ENCODE assay signal across 8 mouse cellular contexts in genomic region chr10:79745898-79746773, GRCm38 (mm10). TPM values are rescaled to one million over a fixed set of nuclear protein-coding genes. Genes with fewer than 3 reads are reported as not detected.
DNase-seq lines count a peak whose midpoint lies in the region; ATAC-seq and TF ChIP-seq lines count a peak whose summit lies in the region.

Gene Polrmt, minus strand, starts transcription at chr10:79746581.

- TF ChIP-seq CTCF in liver, embryonic 14.5 days (IDR thresholded peaks at IDR 0.05; ENCODE audit: low read depth), result peak; percentile 70
- peak; percentile 67 for TF ChIP-seq CTCF in stomach, postnatal 0 days (IDR thresholded peaks at IDR 0.05; ENCODE audit: low read depth)

- H3K4me2 ChIP-seq in heart, embryonic 15.5 days, result peak within 1 kb of the TSS; percentile 77
- peak within 1 kb of the TSS; percentile 80 for H3K4me2 ChIP-seq in liver, embryonic 14.5 days (ENCODE audit: low read depth)
- H3K4me2 ChIP-seq in neural tube, embryonic 11.5 days (ENCODE audit: low read depth), result peak within 1 kb of the TSS; percentile 60
- peak within 1 kb of the TSS; percentile 86 for H3K4me2 ChIP-seq in stomach, postnatal 0 days (replicated peaks; ENCODE audit: low read depth)

- peak within 1 kb of the TSS; percentile 72 for H3K9ac ChIP-seq in heart, embryonic 15.5 days
- peak within 1 kb of the TSS; percentile 48 for H3K9ac ChIP-seq in liver, embryonic 14.5 days (replicated peaks)
- H3K9ac ChIP-seq in neural tube, embryonic 11.5 days (ENCODE audit: low read length), result peak within 1 kb of the TSS; percentile 41
- H3K9ac ChIP-seq in stomach, postnatal 0 days (ENCODE audit: low read length), result peak within 1 kb of the TSS; percentile 65

- H3K36me3 ChIP-seq in forebrain, embryonic 10.5 days (replicated peaks), result peaks cover 33% of the 10 kb centered on the region
- H3K36me3 ChIP-seq in heart, embryonic 15.5 days, result peaks cover 22% of the 10 kb centered on the region
- no peaks in the 10 kb centered on the region; the same call in 1 of the 2 replicates for H3K36me3 ChIP-seq in liver, embryonic 14.5 days (replicated peaks; ENCODE audit: control insufficient read depth, insufficient read depth, low read depth)
- H3K36me3 ChIP-seq in neural tube, embryonic 11.5 days (ENCODE audit: control insufficient read depth, insufficient read depth, low read length), result peaks cover 9% of the 10 kb centered on the region
- H3K36me3 ChIP-seq in stomach, postnatal 0 days (ENCODE audit: control insufficient read depth, insufficient read depth, low read length), result peaks cover 4% of the 10 kb centered on the region

- peak; percentile 91 to 92 for DNase-seq in CD8-positive naive resting alpha-beta T cell, adult 2 months (ENCODE audit: low read depth in 2 of 2, low spot score in 2 of 2)
- peak; percentile 94 for DNase-seq in c-Kit-positive CD71-negative TER-119-negative erythroid progenitor cells, embryonic 14.5 days (ENCODE audit: low read depth)
- DNase-seq in forebrain, embryonic 10.5 days (ENCODE audit: extremely low spot score, low spot score), result peak; percentile 95
- DNase-seq in kidney, postnatal 25 days, result peak; percentile 97 to 99
- DNase-seq in liver, embryonic 14.5 days (ENCODE audit: low read depth in 3 of 3, low spot score in 3 of 3), result peak; percentile 95 to 96 (median 95)
- DNase-seq in neural tube, embryonic 11.5 days (ENCODE audit: low spot score), result peak; percentile 96
- DNase-seq in stomach, postnatal 0 days (ENCODE audit: low spot score), result peak; percentile 94

- H3K27me3 ChIP-seq in forebrain, embryonic 10.5 days (ENCODE audit: poor library complexity, severe bottlenecking), result no peaks in the 10 kb centered on the region
- no peaks in the 10 kb centered on the region for H3K27me3 ChIP-seq in heart, embryonic 15.5 days
- H3K27me3 ChIP-seq in liver, embryonic 14.5 days (ENCODE audit: control insufficient read depth, insufficient read depth, low read length), result no peaks in the 10 kb centered on the region
- H3K27me3 ChIP-seq in neural tube, embryonic 11.5 days (ENCODE audit: control insufficient read depth, insufficient read depth, low read length), result no peaks in the 10 kb centered on the region
- H3K27me3 ChIP-seq in stomach, postnatal 0 days (ENCODE audit: control insufficient read depth, insufficient read depth, low read length), result no peaks in the 10 kb centered on the region

- ATAC-seq in heart, embryonic 15.5 days (replicated peaks; ENCODE audit: insufficient number of reproducible peaks, insufficient read depth, low FRiP score, low read depth), result peak; percentile 96
- ATAC-seq in liver, embryonic 14.5 days (ENCODE audit: insufficient read depth), result peak; percentile 97
- ATAC-seq in neural tube, embryonic 11.5 days (ENCODE audit: insufficient read depth, low FRiP score, low TSS enrichment), result peak; percentile 93
- ATAC-seq in stomach, postnatal 0 days (ENCODE audit: low FRiP score, low TSS enrichment), result peak; percentile 97

- TF ChIP-seq EP300 in liver, embryonic 14.5 days (IDR thresholded peaks at IDR 0.05; ENCODE audit: low read depth), result no peak
- no peak for TF ChIP-seq EP300 in stomach, postnatal 0 days (optimal IDR thresholded peaks at IDR 0.05)

- H3K27ac ChIP-seq in forebrain, embryonic 10.5 days, result peak within 1 kb of the TSS; percentile 80
- H3K27ac ChIP-seq in heart, embryonic 15.5 days, result peak within 1 kb of the TSS; percentile 48; the same call in 1 of the 2 replicates
- H3K27ac ChIP-seq in liver, embryonic 14.5 days, result peak within 1 kb of the TSS; percentile 83
- H3K27ac ChIP-seq in neural tube, embryonic 11.5 days (ENCODE audit: low read depth, low read length), result no peak within 1 kb of the TSS
- no peak within 1 kb of the TSS for H3K27ac ChIP-seq in stomach, postnatal 0 days (replicated peaks)

- peaks cover 20% of the 10 kb centered on the region for H3K4me1 ChIP-seq in forebrain, embryonic 10.5 days
- H3K4me1 ChIP-seq in heart, embryonic 15.5 days (replicated peaks), result peaks cover 15% of the 10 kb centered on the region
- peaks cover 11 to 12% of the 10 kb centered on the region in 2 experiments for H3K4me1 ChIP-seq in liver, embryonic 14.5 days (replicated peaks; ENCODE audit: control insufficient read depth in 2 of 2, insufficient read depth in 2 of 2, low read length in 1 of 2)
- H3K4me1 ChIP-seq in neural tube, embryonic 11.5 days (ENCODE audit: control insufficient read depth, insufficient read depth, low read length), result peaks cover 3% of the 10 kb centered on the region; the same call in 1 of the 2 replicates
- H3K4me1 ChIP-seq in stomach, postnatal 0 days (replicated peaks; ENCODE audit: control insufficient read depth, insufficient read depth), result peaks cover 3% of the 10 kb centered on the region

- peak within 1 kb of the TSS; percentile 70 for H3K4me3 ChIP-seq in forebrain, embryonic 10.5 days
- peak within 1 kb of the TSS; percentile 75 for H3K4me3 ChIP-seq in heart, embryonic 15.5 days
- peak within 1 kb of the TSS; percentile 61 to 88 for H3K4me3 ChIP-seq in liver, embryonic 14.5 days (ENCODE audit: insufficient read depth in 1 of 2, low read depth in 2 of 2, low read length in 2 of 2)
- peak within 1 kb of the TSS; percentile 60 for H3K4me3 ChIP-seq in neural tube, embryonic 11.5 days (ENCODE audit: low read depth, low read length)
- peak within 1 kb of the TSS; percentile 68 for H3K4me3 ChIP-seq in stomach, postnatal 0 days (ENCODE audit: low read depth, low read length)

- no peaks in the 10 kb centered on the region for H3K9me3 ChIP-seq in forebrain, embryonic 10.5 days
- no peaks in the 10 kb centered on the region for H3K9me3 ChIP-seq in heart, embryonic 15.5 days (replicated peaks)
- no peaks in the 10 kb centered on the region for H3K9me3 ChIP-seq in liver, embryonic 14.5 days (ENCODE audit: control insufficient read depth, low read length)
- no peaks in the 10 kb centered on the region for H3K9me3 ChIP-seq in neural tube, embryonic 11.5 days (ENCODE audit: control insufficient read depth, low read length)
- H3K9me3 ChIP-seq in stomach, postnatal 0 days (ENCODE audit: control insufficient read depth, low read length), result no peaks in the 10 kb centered on the region

- WGBS in forebrain, embryonic 10.5 days, result 4% methylated on average over 38 of the region's 38 CpGs
- 3% methylated on average over 38 of the region's 38 CpGs for WGBS in heart, embryonic 15.5 days
- 2% methylated on average over 38 of the region's 38 CpGs for WGBS in liver, embryonic 14.5 days (ENCODE audit: insufficient replicate concordance)
- WGBS in neural tube, embryonic 11.5 days, result 4% methylated on average over 38 of the region's 38 CpGs
- 1% methylated on average over 38 of the region's 38 CpGs for WGBS in stomach, postnatal 0 days

RNA-seq across cellular contexts. Expression of gene Polrmt, which starts in this region (rescaled TPM):
- polyA plus RNA-seq in forebrain, embryonic 10.5 days (2016; fragmentation: Nextera tagmentation; extraction: Ambion mirVana), result 50.9 and 52.9 TPM in 2 replicates
- 30.0 and 36.5 TPM in 2 replicates for polyA plus RNA-seq in heart, embryonic 15.5 days (2015; fragmentation: Nextera tagmentation; extraction: Ambion mirVana)
- polyA plus RNA-seq in liver, embryonic 14.5 days (2012; rRNA removed), result 17.4 and 17.9 TPM in 2 replicates
- polyA plus RNA-seq in liver, embryonic 14.5 days (2014; fragmentation: Nextera tagmentation; extraction: Ambion mirVana), result 10.1 and 13.3 TPM in 2 replicates
- 29.5 and 34.1 TPM in 2 replicates for polyA plus RNA-seq in neural tube, embryonic 11.5 days (2014; fragmentation: Nextera tagmentation; extraction: Ambion mirVana)
- 16.5 and 20.6 TPM in 2 replicates for polyA plus RNA-seq in stomach, postnatal 0 days (2015; fragmentation: Nextera tagmentation; extraction: Ambion mirVana)

Comparison
In these comparisons a context has a peak if more than half of its experiments do, and no peak if none do; other contexts are left out.
1. H3K27ac ChIP-seq: peak in forebrain, embryonic 10.5 days (single experiment), heart, embryonic 15.5 days (single experiment) and liver, embryonic 14.5 days (single experiment); none in neural tube, embryonic 11.5 days (single experiment) and stomach, postnatal 0 days (single experiment).
2. Peak in every context shown above with its lines, with median percentiles within 50 percentile points of each other: DNase-seq, H3K4me3 ChIP-seq, ATAC-seq, H3K4me2 ChIP-seq and H3K9ac ChIP-seq.